Mouse (Mus musculus) kidney, adult 11 months (tissue): ENCODE measurements around the gene Hist2h4.
"Not testable (repeated sequence)": the region's sequence is repeated elsewhere in the genome, so short reads cannot be mapped to it uniquely, and the experiment has no call there.

ENCODE experiments used
- DNase-seq: peaks from one replicate; pipeline ENCODE4 v3.0.0; 2022

Hist2h4 gene

GRCm38 (mm10) chr3:96268776-96269378, 5.8 kb upstream of the Hist2h4 start:
- peak; percentile 26 for DNase-seq

- DNase-seq = peak; percentile 80
Observed at GRCm38 (mm10) chr3:96268051-96268775, 5.1 kb upstream of the Hist2h4 start, which contains the start of gene Hist2h3b. Hist2h3b (plus strand) TSS chr3:96268654.

GRCm38 (mm10) chr3:96267541-96267940, 4.4 kb upstream of the Hist2h4 start:
- no peak for DNase-seq

- DNase-seq = no peak
Observed at GRCm38 (mm10) chr3:96266132-96266710, 3.1 kb upstream of the Hist2h4 start.

- no peak for DNase-seq
Observed at GRCm38 (mm10) chr3:96264404-96264949, 1.4 kb upstream of the Hist2h4 start.

GRCm38 (mm10) chr3:96263558-96264403, 670 bp upstream of the Hist2h4 start:
- DNase-seq = peak; percentile 56

- peak; percentile 82 for DNase-seq
Observed at GRCm38 (mm10) chr3:96262216-96262875, 765 bp downstream of the Hist2h4 start.

GRCm38 (mm10) chr3:96261623-96262022, 1.5 kb downstream of the Hist2h4 start:
- no peak for DNase-seq

- DNase-seq = no peak
Observed at GRCm38 (mm10) chr3:96260220-96260619, 2.9 kb downstream of the Hist2h4 start.

GRCm38 (mm10) chr3:96257190-96257589, 5.9 kb downstream of the Hist2h4 start:
- no peak for DNase-seq

GRCm38 (mm10) chr3:96255926-96256593, 7.1 kb downstream of the Hist2h4 start:
- no peak for DNase-seq

- no peak for DNase-seq
Observed at GRCm38 (mm10) chr3:96254683-96255355, 8.3 kb downstream of the Hist2h4 start.

- no peak for DNase-seq
Observed at GRCm38 (mm10) chr3:96251787-96252186, 11.3 kb downstream of the Hist2h4 start.

- DNase-seq = no peak
Observed at GRCm38 (mm10) chr3:96250890-96251289, 12.2 kb downstream of the Hist2h4 start.

- DNase-seq = no peak
Observed at GRCm38 (mm10) chr3:96249034-96249345, 14.1 kb downstream of the Hist2h4 start.

GRCm38 (mm10) chr3:96248141-96249033, 14.7 kb downstream of the Hist2h4 start:
- DNase-seq = no peak

GRCm38 (mm10) chr3:96247356-96248140, 15.6 kb downstream of the Hist2h4 start:
- DNase-seq = no peak

- not testable (repeated sequence) for DNase-seq
Observed at GRCm38 (mm10) chr3:96246427-96246856, 16.7 kb downstream of the Hist2h4 start, which contains the start of gene Hist2h3c1. Hist2h3c1 (plus strand) TSS chr3:96246685.

- not testable (repeated sequence) for DNase-seq
Observed at GRCm38 (mm10) chr3:96246018-96246417, 17.1 kb downstream of the Hist2h4 start.
